In genomic region chr4:62998431-62998835, GRCm38 (mm10) we compare ENCODE assay signal across 8 mouse cellular contexts. TPM values are rescaled to one million over a fixed set of nuclear protein-coding genes. Genes with fewer than 3 reads are reported as not detected.
DNase-seq lines count a peak whose midpoint lies in the region; ATAC-seq and TF ChIP-seq lines count a peak whose summit lies in the region.

No protein-coding gene starts in this region.

- peaks cover 12% of the 10 kb centered on the region; the same call in 1 of the 2 replicates for H3K4me1 ChIP-seq in forebrain, embryonic 10.5 days
- no peaks in the 10 kb centered on the region for H3K4me1 ChIP-seq in forebrain, embryonic 11.5 days (replicated peaks; ENCODE audit: control insufficient read depth, insufficient read depth, low read length)
- peaks cover 37% of the 10 kb centered on the region for H3K4me1 ChIP-seq in embryonic facial prominence, embryonic 12.5 days
- H3K4me1 ChIP-seq in limb, embryonic 14.5 days (ENCODE audit: control insufficient read depth, insufficient read depth, low read length), result peaks cover 33% of the 10 kb centered on the region
- H3K4me1 ChIP-seq in neural tube, embryonic 14.5 days (ENCODE audit: control insufficient read depth, insufficient read depth, low read length), result peaks cover 22% of the 10 kb centered on the region; the same call in 1 of the 2 replicates
- H3K4me1 ChIP-seq in cerebellum, adult 2 months (ENCODE audit: control insufficient read depth, insufficient read depth, low read length), result no peaks in the 10 kb centered on the region

- no peak for TF ChIP-seq CTCF in cerebellum, adult 2 months (IDR thresholded peaks at IDR 0.05; ENCODE audit: borderline replicate concordance, insufficient read depth, low read depth, low read length)

- H3K36me3 ChIP-seq in forebrain, embryonic 10.5 days (replicated peaks), result peaks cover 35% of the 10 kb centered on the region
- no peaks in the 10 kb centered on the region for H3K36me3 ChIP-seq in forebrain, embryonic 11.5 days (ENCODE audit: control insufficient read depth, insufficient read depth, low read length)
- 0 out of 2 replicates have a peak, but pooled peaks cover 4% of the 10 kb centered on the region for H3K36me3 ChIP-seq in embryonic facial prominence, embryonic 12.5 days
- peaks cover 18% of the 10 kb centered on the region for H3K36me3 ChIP-seq in limb, embryonic 14.5 days (ENCODE audit: control insufficient read depth, insufficient read depth, low read length)
- H3K36me3 ChIP-seq in neural tube, embryonic 14.5 days (ENCODE audit: control insufficient read depth, insufficient read depth, low read length), result no peaks in the 10 kb centered on the region

- ATAC-seq in forebrain, embryonic 11.5 days (replicated peaks; ENCODE audit: low FRiP score), result no peak
- ATAC-seq in embryonic facial prominence, embryonic 12.5 days (ENCODE audit: insufficient number of reproducible peaks, insufficient read depth, low FRiP score, low TSS enrichment), result peak; percentile 72
- peak; percentile 74 for ATAC-seq in limb, embryonic 14.5 days (ENCODE audit: low FRiP score, low read depth)
- peak; percentile 62; the same call in 1 of the 2 replicates for ATAC-seq in neural tube, embryonic 14.5 days (ENCODE audit: low read depth)

- H3K9ac ChIP-seq in forebrain, embryonic 11.5 days (ENCODE audit: low read length), result no peak overlapping the region
- H3K9ac ChIP-seq in embryonic facial prominence, embryonic 12.5 days, result peak overlapping the region; percentile 7; the same call in 1 of the 2 replicates
- H3K9ac ChIP-seq in limb, embryonic 14.5 days (ENCODE audit: low read depth, low read length, severe bottlenecking), result peak overlapping the region; percentile 34; the same call in 1 of the 2 replicates
- no peak overlapping the region for H3K9ac ChIP-seq in neural tube, embryonic 14.5 days (replicated peaks; ENCODE audit: low read depth, low read length)

- peak; percentile 13 for DNase-seq in forebrain, embryonic 10.5 days (ENCODE audit: extremely low spot score, low spot score)
- DNase-seq in forebrain, embryonic 11.5 days (ENCODE audit: low spot score), result no peak
- DNase-seq in heart, postnatal 4 days, result peak; percentile 82
- DNase-seq in limb, embryonic 14.5 days (ENCODE audit: low spot score), result peak; percentile 89
- DNase-seq in cerebellum, adult 2 months, result no peak
- DNase-seq in right cerebral cortex, adult 2 months (ENCODE audit: low spot score in 2 of 2), result no peak

- WGBS in forebrain, embryonic 10.5 days, result 72% methylated on average over 5 of the region's 5 CpGs
- WGBS in forebrain, embryonic 11.5 days, result 65% methylated on average over 5 of the region's 5 CpGs
- WGBS in embryonic facial prominence, embryonic 12.5 days, result 31% methylated on average over 5 of the region's 5 CpGs
- WGBS in limb, embryonic 14.5 days, result 17% methylated on average over 5 of the region's 5 CpGs
- WGBS in neural tube, embryonic 14.5 days, result 36% methylated on average over 5 of the region's 5 CpGs
- 42% methylated on average over 5 of the region's 5 CpGs for WGBS in cerebellum, adult 2 months

- no peak for TF ChIP-seq POLR2A in limb, embryonic 14.5 days (IDR thresholded peaks at IDR 0.05; ENCODE audit: borderline replicate concordance, extremely low read depth, insufficient read depth, insufficient read length)
- TF ChIP-seq POLR2A in cerebellum, adult 2 months (IDR thresholded peaks at IDR 0.05; ENCODE audit: borderline replicate concordance, insufficient read depth, low read length), result no peak

- no peaks in the 10 kb centered on the region for H3K27me3 ChIP-seq in forebrain, embryonic 10.5 days (ENCODE audit: poor library complexity, severe bottlenecking)
- H3K27me3 ChIP-seq in forebrain, embryonic 11.5 days (ENCODE audit: control insufficient read depth, insufficient read depth, low read length), result no peaks in the 10 kb centered on the region
- no peaks in the 10 kb centered on the region for H3K27me3 ChIP-seq in embryonic facial prominence, embryonic 12.5 days
- no peaks in the 10 kb centered on the region for H3K27me3 ChIP-seq in limb, embryonic 14.5 days (ENCODE audit: control insufficient read depth, insufficient read depth, low read length)
- H3K27me3 ChIP-seq in neural tube, embryonic 14.5 days (ENCODE audit: control insufficient read depth, insufficient read depth, low read length), result no peaks in the 10 kb centered on the region
- no peaks in the 10 kb centered on the region for H3K27me3 ChIP-seq in cerebellum, adult 2 months (ENCODE audit: control insufficient read depth, insufficient read depth, low read length)

- H3K27ac ChIP-seq in forebrain, embryonic 10.5 days, result peak overlapping the region; percentile 12; the same call in 1 of the 2 replicates
- H3K27ac ChIP-seq in forebrain, embryonic 11.5 days (ENCODE audit: low read depth, low read length), result no peak overlapping the region
- peak overlapping the region; percentile 77 for H3K27ac ChIP-seq in embryonic facial prominence, embryonic 12.5 days
- peak overlapping the region; percentile 21 for H3K27ac ChIP-seq in limb, embryonic 14.5 days (replicated peaks; ENCODE audit: low read depth, low read length)
- H3K27ac ChIP-seq in neural tube, embryonic 14.5 days (ENCODE audit: low read depth, low read length), result peak overlapping the region; percentile 35; the same call in 1 of the 2 replicates
- H3K27ac ChIP-seq in cerebellum, adult 2 months (ENCODE audit: insufficient read depth, low read length), result no peak overlapping the region

- H3K4me2 ChIP-seq in forebrain, embryonic 11.5 days (ENCODE audit: low read depth, low read length, severe bottlenecking), result no peak overlapping the region
- peak overlapping the region; percentile 17 for H3K4me2 ChIP-seq in embryonic facial prominence, embryonic 12.5 days (replicated peaks)
- H3K4me2 ChIP-seq in limb, embryonic 14.5 days (replicated peaks; ENCODE audit: low read depth, low read length, severe bottlenecking), result no peak overlapping the region; the same call in 1 of the 2 replicates
- H3K4me2 ChIP-seq in neural tube, embryonic 14.5 days (ENCODE audit: low read depth, low read length), result no peak overlapping the region

- peaks cover 4% of the 10 kb centered on the region for H3K9me3 ChIP-seq in forebrain, embryonic 10.5 days
- H3K9me3 ChIP-seq in forebrain, embryonic 11.5 days (ENCODE audit: control insufficient read depth, low read length), result no peaks in the 10 kb centered on the region
- H3K9me3 ChIP-seq in embryonic facial prominence, embryonic 12.5 days, result no peaks in the 10 kb centered on the region
- no peaks in the 10 kb centered on the region for H3K9me3 ChIP-seq in limb, embryonic 14.5 days (ENCODE audit: control insufficient read depth, low read length)
- no peaks in the 10 kb centered on the region for H3K9me3 ChIP-seq in neural tube, embryonic 14.5 days (ENCODE audit: control insufficient read depth, low read length)

- H3K4me3 ChIP-seq in forebrain, embryonic 10.5 days, result no peak overlapping the region
- no peak overlapping the region for H3K4me3 ChIP-seq in forebrain, embryonic 11.5 days (ENCODE audit: low read depth, low read length)
- no peak overlapping the region for H3K4me3 ChIP-seq in embryonic facial prominence, embryonic 12.5 days
- H3K4me3 ChIP-seq in limb, embryonic 14.5 days (replicated peaks; ENCODE audit: low read length), result no peak overlapping the region
- H3K4me3 ChIP-seq in neural tube, embryonic 14.5 days (ENCODE audit: low read depth, low read length), result no peak overlapping the region
- H3K4me3 ChIP-seq in cerebellum, adult 2 months (replicated peaks; ENCODE audit: insufficient read depth, low read depth, low read length), result no peak overlapping the region

RNA-seq across cellular contexts. Expression of gene Zfp618, which starts 33.1 kb away (rescaled TPM):
- polyA plus RNA-seq in forebrain, embryonic 10.5 days (2016; fragmentation: Nextera tagmentation; extraction: Ambion mirVana), result 21.4 and 23.3 TPM in 2 replicates
- polyA plus RNA-seq in forebrain, embryonic 11.5 days (2014; fragmentation: Nextera tagmentation; extraction: Ambion mirVana), result 27.7 and 33.5 TPM in 2 replicates
- 40.4 and 42.4 TPM in 2 replicates for polyA plus RNA-seq in embryonic facial prominence, embryonic 12.5 days (2016; fragmentation: Nextera tagmentation; extraction: Ambion mirVana)
- 1 to 10 TPM; 8.0 to 9.3 TPM for total RNA-seq in heart, postnatal 4 days (2021)
- polyA plus RNA-seq in limb, embryonic 14.5 days (2012; rRNA removed), result 32.0 and 39.6 TPM in 2 replicates
- 24.9 and 35.4 TPM in 2 replicates for polyA plus RNA-seq in limb, embryonic 14.5 days (2014; fragmentation: Nextera tagmentation; extraction: Ambion mirVana)
- 30.2 and 32.7 TPM in 2 replicates for polyA plus RNA-seq in neural tube, embryonic 14.5 days (2014; fragmentation: Nextera tagmentation; extraction: Ambion mirVana)
- polyA plus RNA-seq in cerebellum, adult 2 months (2012; rRNA removed), result 2.6 and 2.7 TPM in 2 replicates

Comparison
In these comparisons a context has a peak if more than half of its experiments do, and no peak if none do; other contexts are left out.
1. DNase-seq: peak in forebrain, embryonic 10.5 days (single experiment), heart, postnatal 4 days (single experiment) and limb, embryonic 14.5 days (single experiment); none in forebrain, embryonic 11.5 days (single experiment), cerebellum, adult 2 months (0 of 2) and right cerebral cortex, adult 2 months (0 of 2).
2. H3K27ac ChIP-seq: peak in forebrain, embryonic 10.5 days (single experiment), embryonic facial prominence, embryonic 12.5 days (single experiment), limb, embryonic 14.5 days (single experiment) and neural tube, embryonic 14.5 days (single experiment); none in forebrain, embryonic 11.5 days (single experiment) and cerebellum, adult 2 months (single experiment).
3. H3K9ac ChIP-seq: peak in embryonic facial prominence, embryonic 12.5 days (single experiment) and limb, embryonic 14.5 days (single experiment); none in forebrain, embryonic 11.5 days (single experiment) and neural tube, embryonic 14.5 days (single experiment).